Mouse (Mus musculus): ENCODE data around the gene Map3k6.

GRCm38 (mm10) chr4:133229582-133229981, 11.0 kb upstream of the Map3k6 start:
- TF ChIP-seq EP300 (IDR thresholded peaks at IDR 0.05; ENCODE audit: low read depth), result no peak
- TF ChIP-seq CTCF (IDR thresholded peaks at IDR 0.05; ENCODE audit: low read depth), result no peak

Data from heart, postnatal 0 days (tissue).